Mouse (Mus musculus) heart, embryonic 13.5 days (tissue): ENCODE measurements around the gene Plekha5. TPM values are rescaled to one million over a fixed set of nuclear protein-coding genes. Genes with fewer than 3 reads are reported as not detected.

Experiments used
- ATAC-seq: fragments of 200-750 bp; cut with Nextera tagmentation; 2 replicates; pipeline ENCODE4 v1.8.0; 2017; ENCODE audit warnings: moderate TSS enrichment; ENCODE audit not compliant: insufficient number of reproducible peaks, low FRiP score, low TSS enrichment; ENCODE audit errors: extremely low read depth
- H3K27ac ChIP-seq: fragments of 300-500 bp; sonication (generic); replicated peaks from 2 replicates; pipeline ENCODE4 v1.5.1; 2015; ENCODE audit warnings: moderate library complexity, mild to moderate bottlenecking, inconsistent platforms
- H3K27me3 ChIP-seq: fragments of 300-500 bp; sonication (generic); replicated peaks from 2 replicates; pipeline ENCODE4 v1.6.1; 2015; ENCODE audit warnings: mild to moderate bottlenecking, inconsistent platforms
- H3K36me3 ChIP-seq: fragments of 300-500 bp; sonication (generic); 2 replicates; pipeline ENCODE4 v1.6.1; 2015; ENCODE audit warnings: mild to moderate bottlenecking, inconsistent platforms
- H3K4me1 ChIP-seq: fragments of 300-500 bp; sonication (generic); 2 replicates; pipeline ENCODE4 v1.6.1; 2015; ENCODE audit warnings: inconsistent platforms
- H3K4me2 ChIP-seq: fragments of 300-500 bp; sonication (generic); 2 replicates; pipeline ENCODE4 v1.6.1; 2015; ENCODE audit warnings: inconsistent platforms, mild to moderate bottlenecking, moderate library complexity
- H3K4me3 ChIP-seq: fragments of 300-500 bp; sonication (generic); 2 replicates; pipeline ENCODE4 v1.5.1; 2015; ENCODE audit warnings: moderate library complexity, mild to moderate bottlenecking, inconsistent platforms
- H3K9ac ChIP-seq: fragments of 300-500 bp; sonication (generic); 2 replicates; pipeline ENCODE4 v1.6.1; 2015; ENCODE audit warnings: inconsistent platforms, mild to moderate bottlenecking, moderate library complexity
- H3K9me3 ChIP-seq: fragments of 300-500 bp; sonication (generic); 2 replicates; pipeline ENCODE4 v1.6.1; 2016; ENCODE audit warnings: inconsistent platforms
- WGBS: fragments of 180-500 bp; shearing (Covaris S2); methylation state at CpG from one replicate; pipeline ENCODE4 v1.1.7; 2015; ENCODE audit warnings: mixed read lengths; 5-methylcytosine and 5-hydroxymethylcytosine counted together
- polyA plus RNA-seq: library from polyadenylated mRNA; unstranded; fragments of >200 nt; fragmentation: Nextera tagmentation; extraction: Ambion mirVana; gene quantifications from 2 replicates; pipeline ENCODE4 v1.2.1, GENCODE M21; 2015

The Plekha5 gene
- polyA plus RNA-seq, 1 experiment from 2014 or later = 18.7 TPM

- no peak for ATAC-seq
Observed at GRCm38 (mm10) chr6:140478031-140478430, 54.2 kb downstream of the Plekha5 start.

GRCm38 (mm10) chr6:140478943-140479342, 55.1 kb downstream of the Plekha5 start:
- no peak for ATAC-seq
- H3K4me1 ChIP-seq = peaks cover 41% of the 10 kb centered on the region
- no peaks in the 10 kb centered on the region for H3K36me3 ChIP-seq
- H3K9ac ChIP-seq = no peak overlapping the region
- no peak overlapping the region for H3K4me3 ChIP-seq
- WGBS = 89% methylated on average over 5 of the region's 5 CpGs
- H3K9me3 ChIP-seq = no peaks in the 10 kb centered on the region
- H3K4me2 ChIP-seq = no peak overlapping the region
- no peaks in the 10 kb centered on the region for H3K27me3 ChIP-seq
- no peak overlapping the region for H3K27ac ChIP-seq

More at GRCm38 (mm10) chr6:140478031-140478430, 54.2 kb downstream of the Plekha5 start:
- H3K9ac ChIP-seq = no peak overlapping the region
- no peaks in the 10 kb centered on the region for H3K27me3 ChIP-seq
- no peaks in the 10 kb centered on the region for H3K36me3 ChIP-seq
- H3K4me1 ChIP-seq = peaks cover 32% of the 10 kb centered on the region
- H3K4me2 ChIP-seq = no peak overlapping the region
- WGBS = 55% methylated on average over 7 of the region's 7 CpGs
- H3K9me3 ChIP-seq = no peaks in the 10 kb centered on the region
- H3K4me3 ChIP-seq = no peak overlapping the region
- H3K27ac ChIP-seq = no peak overlapping the region

GRCm38 (mm10) chr6:140480425-140481081, 56.7 kb downstream of the Plekha5 start:
- no peak for ATAC-seq

GRCm38 (mm10) chr6:140481701-140482460, 58.0 kb downstream of the Plekha5 start:
- Histone ChIP-seq H3K4me1 (peaks cover 49% of the 10 kb centered on the region), H3K9me3 (no peaks in the 10 kb centered on the region), H3K27ac (peak overlapping the region; percentile 72), H3K4me2 (peak overlapping the region; percentile 14; the same call in 1 of the 2 replicates), H3K27me3 (no peaks in the 10 kb centered on the region), H3K9ac (0 out of 2 replicates have a peak overlapping the region, but pooled peaks have one; percentile 8), H3K4me3 (no peak overlapping the region), H3K36me3 (no peaks in the 10 kb centered on the region)
- 32% methylated on average over 7 of the region's 7 CpGs for WGBS
- no peak for ATAC-seq

More at GRCm38 (mm10) chr6:140480425-140481081, 56.7 kb downstream of the Plekha5 start:
- no peak overlapping the region for H3K9ac ChIP-seq
- no peak overlapping the region for H3K27ac ChIP-seq
- H3K36me3 ChIP-seq = no peaks in the 10 kb centered on the region
- no peaks in the 10 kb centered on the region for H3K9me3 ChIP-seq
- H3K4me1 ChIP-seq = peaks cover 47% of the 10 kb centered on the region
- no peak overlapping the region for H3K4me2 ChIP-seq
- H3K4me3 ChIP-seq = no peak overlapping the region
- H3K27me3 ChIP-seq = no peaks in the 10 kb centered on the region
- WGBS = 86% methylated on average over 10 of the region's 10 CpGs

- H3K36me3 ChIP-seq = no peaks in the 10 kb centered on the region
- no peak for ATAC-seq
- H3K27ac ChIP-seq = peak overlapping the region; percentile 82
- no peak overlapping the region; the same call in 1 of the 2 replicates for H3K9ac ChIP-seq
- no peaks in the 10 kb centered on the region for H3K27me3 ChIP-seq
- no peaks in the 10 kb centered on the region for H3K9me3 ChIP-seq
- 42% methylated on average over 9 of the region's 9 CpGs for WGBS
- H3K4me2 ChIP-seq = peak overlapping the region; percentile 37
- H3K4me1 ChIP-seq = peaks cover 44% of the 10 kb centered on the region
- H3K4me3 ChIP-seq = no peak overlapping the region
Observed at GRCm38 (mm10) chr6:140484170-140484569, 60.3 kb downstream of the Plekha5 start.

GRCm38 (mm10) chr6:140485636-140486035, 61.8 kb downstream of the Plekha5 start:
- no peak for ATAC-seq
- Histone ChIP-seq H3K4me2 (no peak overlapping the region), H3K27ac (no peak overlapping the region), H3K36me3 (no peaks in the 10 kb centered on the region), H3K27me3 (no peaks in the 10 kb centered on the region), H3K9ac (no peak overlapping the region), H3K4me1 (peaks cover 44% of the 10 kb centered on the region), H3K9me3 (no peaks in the 10 kb centered on the region), H3K4me3 (no peak overlapping the region)
- 78% methylated on average over 6 of the region's 6 CpGs for WGBS

- Histone ChIP-seq H3K9ac (no peak overlapping the region), H3K4me1 (peaks cover 49% of the 10 kb centered on the region), H3K27me3 (no peaks in the 10 kb centered on the region), H3K9me3 (no peaks in the 10 kb centered on the region), H3K4me3 (no peak overlapping the region), H3K36me3 (no peaks in the 10 kb centered on the region), H3K27ac (no peak overlapping the region), H3K4me2 (no peak overlapping the region)
- 88% methylated on average over 5 of the region's 5 CpGs for WGBS
- no peak for ATAC-seq
Observed at GRCm38 (mm10) chr6:140486685-140487084, 62.8 kb downstream of the Plekha5 start.

- no peaks in the 10 kb centered on the region for H3K9me3 ChIP-seq
- no peak overlapping the region for H3K4me3 ChIP-seq
- no peak overlapping the region for H3K9ac ChIP-seq
- no peak overlapping the region for H3K27ac ChIP-seq
- no peaks in the 10 kb centered on the region for H3K36me3 ChIP-seq
- no peak for ATAC-seq
- 82% methylated on average over 6 of the region's 6 CpGs for WGBS
- H3K4me2 ChIP-seq = no peak overlapping the region
- peaks cover 49% of the 10 kb centered on the region for H3K4me1 ChIP-seq
- H3K27me3 ChIP-seq = no peaks in the 10 kb centered on the region
Observed at GRCm38 (mm10) chr6:140487489-140487888, 63.6 kb downstream of the Plekha5 start.

- WGBS = 75% methylated on average over 3 of the region's 3 CpGs
- H3K4me1 ChIP-seq = peaks cover 43% of the 10 kb centered on the region
- H3K27me3 ChIP-seq = no peaks in the 10 kb centered on the region
- H3K4me2 ChIP-seq = no peak overlapping the region
- ATAC-seq = no peak
- no peak overlapping the region for H3K4me3 ChIP-seq
- H3K27ac ChIP-seq = no peak overlapping the region
- H3K9ac ChIP-seq = no peak overlapping the region
- H3K9me3 ChIP-seq = no peaks in the 10 kb centered on the region
- H3K36me3 ChIP-seq = no peaks in the 10 kb centered on the region
Observed at GRCm38 (mm10) chr6:140488673-140489072, 64.8 kb downstream of the Plekha5 start.

- no peak for ATAC-seq
- Histone ChIP-seq H3K27me3 (no peaks in the 10 kb centered on the region), H3K4me3 (no peak overlapping the region), H3K4me1 (peaks cover 34% of the 10 kb centered on the region), H3K9ac (no peak overlapping the region), H3K27ac (no peak overlapping the region), H3K36me3 (no peaks in the 10 kb centered on the region), H3K4me2 (no peak overlapping the region), H3K9me3 (no peaks in the 10 kb centered on the region)
Observed at GRCm38 (mm10) chr6:140489570-140489969, 65.7 kb downstream of the Plekha5 start.

- H3K27ac ChIP-seq = no peak overlapping the region
- no peak overlapping the region for H3K4me3 ChIP-seq
- no peak for ATAC-seq
- H3K36me3 ChIP-seq = no peaks in the 10 kb centered on the region
- peaks cover 34% of the 10 kb centered on the region for H3K4me1 ChIP-seq
- no peak overlapping the region for H3K9ac ChIP-seq
- no peak overlapping the region for H3K4me2 ChIP-seq
- WGBS = 77% methylated on average over 4 of the region's 4 CpGs
- H3K9me3 ChIP-seq = no peaks in the 10 kb centered on the region
- H3K27me3 ChIP-seq = no peaks in the 10 kb centered on the region
Observed at GRCm38 (mm10) chr6:140490220-140490619, 66.4 kb downstream of the Plekha5 start.
